Mouse (Mus musculus) lung, embryonic 16.5 days (tissue): ENCODE measurements around the gene Galnt4. TPM values are rescaled to one million over a fixed set of nuclear protein-coding genes. Genes with fewer than 3 reads are reported as not detected.

ENCODE experiments used
- ATAC-seq: fragments of 200-750 bp; cut with Nextera tagmentation; 2 replicates; pipeline ENCODE4 v1.8.0; 2017; ENCODE audit warnings: low read depth, mild to moderate bottlenecking, moderate library complexity
- H3K27ac ChIP-seq: fragments of 300-500 bp; sonication (generic); 2 replicates; pipeline ENCODE4 v1.5.1; 2014; ENCODE audit warnings: mild to moderate bottlenecking, control low read depth, low read length
- H3K27me3 ChIP-seq: fragments of 300-500 bp; sonication (generic); 2 replicates; pipeline ENCODE4 v1.6.1; 2014; ENCODE audit warnings: low read depth, low read length, mixed read lengths; ENCODE audit not compliant: control insufficient read depth, insufficient read depth
- H3K36me3 ChIP-seq: fragments of 300-500 bp; sonication (generic); 2 replicates; pipeline ENCODE4 v1.6.1; 2014; ENCODE audit warnings: low read length; ENCODE audit not compliant: control insufficient read depth, insufficient read depth
- H3K4me1 ChIP-seq: fragments of 300-500 bp; sonication (generic); replicated peaks from 2 replicates; pipeline ENCODE4 v1.6.1; 2014; ENCODE audit warnings: low read length, mixed read lengths; ENCODE audit not compliant: control insufficient read depth, insufficient read depth
- H3K4me2 ChIP-seq: fragments of 300-500 bp; sonication (generic); 2 replicates; pipeline ENCODE4 v1.6.1; 2014; ENCODE audit warnings: low read depth, low read length, control low read depth
- H3K4me3 ChIP-seq: fragments of 300-500 bp; sonication (generic); 2 replicates; pipeline ENCODE4 v1.5.1; 2014; ENCODE audit warnings: mild to moderate bottlenecking, low read length, control low read depth
- H3K9ac ChIP-seq: fragments of 300-500 bp; sonication (generic); 2 replicates; pipeline ENCODE4 v1.6.1; 2014; ENCODE audit warnings: low read length, control low read depth
- H3K9me3 ChIP-seq: fragments of 300-500 bp; sonication (generic); 2 replicates; pipeline ENCODE4 v1.6.1; 2016; ENCODE audit warnings: low read length; ENCODE audit not compliant: control insufficient read depth
- WGBS: fragments of 180-500 bp; shearing (Covaris S2); extraction: QIAGEN DNeasy Blood & Tissue Kit; methylation state at CpG from one replicate; pipeline ENCODE4 v1.1.7; 2014; 5-methylcytosine and 5-hydroxymethylcytosine counted together
- polyA plus RNA-seq: library from polyadenylated mRNA; unstranded; fragments of >200 nt; fragmentation: Nextera tagmentation; extraction: Ambion mirVana; gene quantifications from 2 replicates; pipeline ENCODE4 v1.2.1, GENCODE M21; 2015

Galnt4 gene
- polyA plus RNA-seq, 1 experiment from 2014 or later: 17.1 TPM

DNA sequence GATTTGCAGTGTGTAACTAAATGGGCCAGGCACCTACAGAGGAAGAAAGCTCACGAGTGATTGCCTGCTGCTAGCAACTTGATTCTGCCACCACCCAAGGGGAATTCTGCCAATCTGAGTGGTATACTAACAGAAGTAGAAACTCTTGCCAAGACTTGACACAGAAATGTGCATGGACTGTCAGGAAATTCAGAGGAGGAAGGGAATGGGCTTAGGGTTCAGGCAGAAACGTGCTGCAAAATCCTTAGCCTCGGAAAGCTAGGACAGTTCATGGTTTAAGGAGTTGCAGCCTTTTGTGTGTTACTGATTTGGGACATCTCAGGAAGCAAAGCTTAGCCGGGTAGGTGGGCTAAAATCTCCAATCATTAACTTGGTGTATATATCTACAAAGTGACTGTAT lies 18.3 kb downstream of the Galnt4 start, which contains the start of gene Phxr2:
Gene Phxr2, minus strand, starts transcription at position 101 of the 400 bp plus-strand sequence.
- Histone ChIP-seq H3K27me3 (no peaks in the 10 kb centered on the region), H3K4me1 (no peaks in the 10 kb centered on the region), H3K4me2 (no peak within 1 kb of the TSS), H3K9ac (no peak within 1 kb of the TSS), H3K4me3 (no peak within 1 kb of the TSS), H3K36me3 (no peaks in the 10 kb centered on the region), H3K27ac (no peak within 1 kb of the TSS), H3K9me3 (no peaks in the 10 kb centered on the region)
- ATAC-seq: no peak
- WGBS: 75% methylated on average over 4 of the region's 4 CpGs

DNA sequence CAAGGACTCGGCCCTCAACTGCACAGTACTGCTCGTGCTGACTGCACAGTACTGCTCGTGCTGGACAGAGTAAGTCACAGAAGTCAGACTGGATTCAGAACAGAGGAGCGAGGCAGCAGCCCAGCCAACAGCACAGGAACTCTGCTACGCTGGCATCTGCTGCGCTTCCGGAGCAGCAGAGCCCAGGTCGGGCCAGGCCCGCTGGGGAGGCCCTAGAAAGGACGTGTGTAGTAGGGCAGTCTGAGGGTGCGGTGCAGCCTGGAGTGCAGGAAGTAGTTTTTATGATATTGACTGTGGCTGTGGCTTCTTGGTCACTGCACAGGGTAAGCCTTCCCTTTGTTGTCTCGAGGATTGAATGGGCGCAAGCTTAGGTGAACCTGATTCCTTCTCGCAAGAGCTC lies 19.0 kb downstream of the Galnt4 start:
- H3K27me3 ChIP-seq: no peaks in the 10 kb centered on the region
- no peak overlapping the region for H3K4me3 ChIP-seq
- H3K27ac ChIP-seq: no peak overlapping the region
- 85% methylated on average over 14 of the region's 14 CpGs for WGBS
- H3K9me3 ChIP-seq: no peaks in the 10 kb centered on the region
- no peak for ATAC-seq
- no peak overlapping the region for H3K9ac ChIP-seq
- peaks cover 3% of the 10 kb centered on the region; the same call in 1 of the 2 replicates for H3K36me3 ChIP-seq
- H3K4me2 ChIP-seq: no peak overlapping the region
- H3K4me1 ChIP-seq: no peaks in the 10 kb centered on the region

DNA sequence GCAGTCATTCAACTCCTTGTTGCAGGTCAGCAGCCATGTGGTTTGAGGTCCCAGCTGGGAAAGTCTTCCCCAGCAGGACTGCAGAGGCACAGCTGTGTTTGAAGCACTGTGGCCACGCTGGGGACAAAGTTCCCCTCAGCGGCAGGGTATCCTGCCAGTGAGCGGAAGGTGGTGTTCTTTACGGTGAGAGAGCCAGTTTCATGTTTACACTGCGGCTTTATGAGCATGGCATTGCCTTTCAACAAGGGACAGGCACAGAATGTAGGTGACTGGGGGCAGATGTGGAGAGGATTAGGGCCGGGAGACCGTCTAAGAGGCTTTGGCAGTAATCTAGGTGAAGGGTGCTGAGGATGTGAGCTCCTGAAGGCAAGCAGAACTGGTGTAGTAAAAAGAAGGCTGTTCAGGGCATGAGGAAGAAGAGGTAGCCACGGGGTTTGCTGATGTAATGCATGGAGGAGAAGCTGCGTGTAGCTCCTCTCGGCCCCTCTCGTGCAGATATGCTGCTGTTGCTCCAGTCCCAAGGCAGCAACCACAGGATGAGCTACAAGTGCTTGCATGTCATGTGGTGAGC lies 19.8 kb downstream of the Galnt4 start:
- 68% methylated on average over 11 of the region's 11 CpGs for WGBS
- Histone ChIP-seq H3K27ac (no peak overlapping the region), H3K4me1 (no peaks in the 10 kb centered on the region)

DNA sequence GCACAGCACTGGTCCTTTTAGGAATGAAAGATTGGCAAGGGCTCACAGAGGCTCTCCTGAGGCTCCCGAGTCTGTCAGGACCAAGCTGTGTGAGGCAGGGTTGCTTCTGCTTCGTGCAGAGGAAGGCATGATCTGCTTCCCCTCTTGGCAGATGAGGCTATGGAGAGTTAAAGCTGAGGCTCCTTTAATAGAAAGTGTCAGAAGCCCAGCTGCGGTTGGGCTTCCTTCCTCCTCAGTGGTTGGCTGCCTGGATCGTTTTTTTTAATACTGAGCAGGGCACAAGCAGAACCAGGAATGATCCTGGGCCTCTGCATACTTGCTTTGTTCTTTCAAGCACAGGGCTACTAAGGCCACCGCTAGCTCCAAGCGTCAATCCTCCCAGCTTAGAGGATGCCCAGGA lies 22.7 kb downstream of the Galnt4 start:
- 0 out of 2 replicates have a peak, but pooled peaks have one; percentile 9 for ATAC-seq
- no peak overlapping the region for H3K4me3 ChIP-seq
- no peak overlapping the region for H3K4me2 ChIP-seq
- no peaks in the 10 kb centered on the region for H3K9me3 ChIP-seq
- WGBS: 40% methylated on average over 6 of the region's 6 CpGs
- no peak overlapping the region for H3K9ac ChIP-seq
- no peaks in the 10 kb centered on the region for H3K27me3 ChIP-seq
- H3K4me1 ChIP-seq: no peaks in the 10 kb centered on the region
- H3K36me3 ChIP-seq: peaks cover 11% of the 10 kb centered on the region
- no peak overlapping the region for H3K27ac ChIP-seq

More for the DNA sequence above, 19.8 kb downstream of the Galnt4 start:
- Histone ChIP-seq H3K4me2 (no peak overlapping the region), H3K27me3 (no peaks in the 10 kb centered on the region), H3K4me3 (no peak overlapping the region), H3K9me3 (no peaks in the 10 kb centered on the region), H3K36me3 (peaks cover 5% of the 10 kb centered on the region; the same call in 1 of the 2 replicates), H3K9ac (no peak overlapping the region)
- ATAC-seq: peak; percentile 23; the same call in 1 of the 2 replicates

DNA sequence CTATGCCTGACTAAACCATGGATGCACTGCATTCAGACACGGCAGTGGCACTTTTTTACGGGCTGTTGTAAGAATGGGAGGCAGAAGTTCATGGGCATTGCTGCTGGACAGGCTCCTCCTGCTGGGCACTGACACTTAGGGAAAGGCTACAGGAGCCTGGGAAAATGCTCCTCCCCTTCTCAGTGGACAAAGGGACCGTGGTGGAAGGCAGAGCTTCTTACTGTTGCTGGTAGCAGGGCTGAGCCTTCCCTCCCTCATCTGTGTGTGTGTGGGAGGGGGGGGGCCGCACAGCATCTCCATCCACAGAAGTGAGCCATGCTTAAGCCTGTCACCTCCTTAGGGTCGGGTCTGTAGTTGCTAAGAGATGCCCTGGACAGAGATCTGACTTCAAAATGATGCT lies 23.3 kb downstream of the Galnt4 start:
- no peak overlapping the region for H3K4me3 ChIP-seq
- no peak overlapping the region for H3K27ac ChIP-seq
- H3K9me3 ChIP-seq: no peaks in the 10 kb centered on the region
- ATAC-seq: no peak
- no peaks in the 10 kb centered on the region for H3K27me3 ChIP-seq
- H3K4me2 ChIP-seq: no peak overlapping the region
- 69% methylated on average over 5 of the region's 5 CpGs for WGBS
- H3K36me3 ChIP-seq: peaks cover 11% of the 10 kb centered on the region
- H3K4me1 ChIP-seq: 0 out of 2 replicates have a peak, but pooled peaks cover 2% of the 10 kb centered on the region
- H3K9ac ChIP-seq: no peak overlapping the region; the same call in 1 of the 2 replicates

DNA sequence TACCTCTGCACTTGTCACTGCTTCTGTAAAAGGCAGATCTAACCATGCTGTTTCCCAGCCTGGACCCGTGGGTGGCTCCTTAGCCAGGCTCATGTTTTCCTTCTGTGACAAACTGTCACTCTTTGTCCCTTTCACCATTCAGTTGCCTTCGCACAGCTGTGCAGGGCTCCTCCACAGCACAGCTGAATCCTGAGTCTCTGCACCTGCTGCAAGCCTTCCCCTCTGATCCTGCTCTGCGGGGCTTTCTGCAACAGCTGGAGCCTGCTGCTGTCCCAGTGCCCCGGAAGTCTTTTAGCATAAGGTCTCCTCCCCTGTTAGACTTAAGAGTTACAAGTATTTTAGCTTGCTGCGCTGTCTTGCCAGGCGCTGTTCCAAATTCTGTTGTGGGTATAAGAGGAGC lies 24.2 kb downstream of the Galnt4 start:
- 0 out of 2 replicates have a peak, but pooled peaks cover 2% of the 10 kb centered on the region for H3K4me1 ChIP-seq
- 65% methylated on average over 6 of the region's 6 CpGs for WGBS
- H3K4me2 ChIP-seq: no peak overlapping the region
- peaks cover 11% of the 10 kb centered on the region for H3K36me3 ChIP-seq
- ATAC-seq: peak; percentile 65
- no peak overlapping the region for H3K27ac ChIP-seq
- H3K9ac ChIP-seq: no peak overlapping the region
- no peak overlapping the region for H3K4me3 ChIP-seq
- no peaks in the 10 kb centered on the region for H3K27me3 ChIP-seq
- H3K9me3 ChIP-seq: no peaks in the 10 kb centered on the region

DNA sequence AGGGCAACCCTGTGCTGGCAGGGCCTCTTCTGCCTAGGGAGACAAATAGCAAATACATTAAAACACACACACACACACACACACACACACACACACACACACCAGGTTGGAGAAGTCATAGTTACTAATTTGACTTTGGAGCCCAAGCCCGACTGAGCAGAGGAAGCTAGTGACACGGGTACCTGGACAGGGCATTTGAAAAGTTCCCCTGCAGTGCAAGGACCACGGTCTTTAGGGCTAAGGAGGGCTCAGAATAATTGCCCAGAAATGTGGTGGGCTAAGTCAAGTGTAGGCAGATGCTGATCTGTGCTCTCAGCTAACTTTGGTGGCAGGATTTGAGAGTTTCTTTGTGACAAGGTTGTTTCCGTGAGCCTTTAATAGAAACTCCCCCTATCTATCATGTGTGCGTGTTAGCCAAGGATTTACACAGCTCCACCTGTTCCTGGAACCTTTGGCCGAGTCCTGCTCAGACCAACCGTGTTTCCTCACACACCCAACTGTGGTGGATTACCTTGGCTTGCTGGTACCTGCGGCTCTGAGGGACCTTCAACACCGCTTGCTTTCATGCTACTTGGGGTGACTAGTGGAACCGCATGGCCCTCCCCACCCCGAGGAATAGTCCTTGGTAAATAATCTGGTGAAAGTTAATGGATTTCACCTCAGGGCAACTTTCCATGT lies 24.8 kb downstream of the Galnt4 start:
- H3K36me3 ChIP-seq: peaks cover 11% of the 10 kb centered on the region
- no peak overlapping the region for H3K4me3 ChIP-seq
- no peaks in the 10 kb centered on the region for H3K27me3 ChIP-seq
- H3K9ac ChIP-seq: no peak overlapping the region
- 86% methylated on average over 11 of the region's 11 CpGs for WGBS
- no peaks in the 10 kb centered on the region for H3K9me3 ChIP-seq
- 0 out of 2 replicates have a peak, but pooled peaks cover 2% of the 10 kb centered on the region for H3K4me1 ChIP-seq
- no peak overlapping the region for H3K27ac ChIP-seq
- no peak for ATAC-seq
- H3K4me2 ChIP-seq: no peak overlapping the region

DNA sequence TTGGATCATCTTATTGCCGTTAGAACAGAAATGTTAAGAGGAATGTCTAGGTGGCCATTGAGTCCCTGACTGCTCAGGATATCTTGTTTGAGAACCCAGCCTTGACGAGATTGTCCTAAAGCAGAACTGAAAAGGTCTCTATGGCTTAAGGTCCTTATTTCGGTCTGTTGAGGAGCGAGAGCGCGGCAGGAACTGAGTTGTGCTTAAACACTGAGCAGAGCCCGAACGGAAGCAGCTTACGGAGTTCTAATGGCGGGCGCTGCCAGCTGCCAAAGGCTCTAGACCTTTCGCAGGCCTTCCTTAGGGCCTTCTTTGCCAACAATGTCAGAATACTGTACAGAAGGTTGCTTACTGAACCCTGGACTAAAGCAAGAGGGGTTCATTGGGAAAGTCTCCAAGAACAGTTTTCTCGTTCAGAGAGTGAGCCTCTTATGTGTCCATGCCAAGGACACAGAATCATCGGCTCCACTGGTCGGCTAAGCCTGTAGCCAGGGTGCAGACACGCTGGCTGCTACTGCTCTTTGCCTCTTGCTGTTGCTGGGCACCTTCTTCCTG lies 25.4 kb downstream of the Galnt4 start:
- H3K9ac ChIP-seq: no peak overlapping the region
- ATAC-seq: no peak
- H3K27me3 ChIP-seq: no peaks in the 10 kb centered on the region
- no peak overlapping the region for H3K27ac ChIP-seq
- no peak overlapping the region for H3K4me3 ChIP-seq
- H3K4me1 ChIP-seq: 0 out of 2 replicates have a peak, but pooled peaks cover 2% of the 10 kb centered on the region
- H3K9me3 ChIP-seq: no peaks in the 10 kb centered on the region
- 94% methylated on average over 16 of the region's 16 CpGs for WGBS
- peaks cover 11% of the 10 kb centered on the region for H3K36me3 ChIP-seq
- no peak overlapping the region for H3K4me2 ChIP-seq

DNA sequence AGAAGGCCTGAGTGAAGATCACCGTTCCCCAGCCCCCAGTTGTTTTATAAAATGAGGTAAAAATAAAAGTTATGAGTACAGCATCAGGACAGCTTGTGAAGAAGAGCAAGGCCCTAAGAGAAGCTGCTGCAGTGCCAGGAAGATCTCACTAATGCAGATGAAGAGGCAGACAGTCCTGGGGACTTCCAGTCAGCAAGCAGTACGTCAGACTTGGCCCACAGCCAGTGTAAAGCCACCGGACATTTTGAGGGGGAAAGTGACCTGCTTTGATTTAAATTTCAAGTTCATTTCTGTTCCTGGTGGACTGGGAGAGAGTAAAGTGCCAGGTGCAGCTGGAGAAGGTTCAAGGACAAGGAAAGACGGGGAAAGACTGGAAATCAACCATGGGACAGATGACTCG lies 28.4 kb downstream of the Galnt4 start:
- Histone ChIP-seq H3K9me3 (no peaks in the 10 kb centered on the region), H3K4me1 (0 out of 2 replicates have a peak, but pooled peaks cover 2% of the 10 kb centered on the region), H3K9ac (no peak overlapping the region), H3K4me3 (no peak overlapping the region), H3K27me3 (no peaks in the 10 kb centered on the region), H3K36me3 (peaks cover 16% of the 10 kb centered on the region), H3K4me2 (no peak overlapping the region), H3K27ac (no peak overlapping the region)
- ATAC-seq: no peak
- WGBS: 47% methylated on average over 5 of the region's 5 CpGs
